Mouse (Mus musculus) C2C12 (cell line): ENCODE measurements around the gene Auts2. TPM values are rescaled to one million over a fixed set of nuclear protein-coding genes. Genes with fewer than 3 reads are reported as not detected.

Source experiments
- H3K27me3 ChIP-seq: one replicate; pipeline ENCODE4 v1.6.1; 2011; ENCODE audit not compliant: control insufficient read depth, insufficient read depth, insufficient read length
- H3K36me3 ChIP-seq: one replicate; pipeline ENCODE4 v1.6.1; 2011; ENCODE audit not compliant: control insufficient read depth, insufficient read depth
- H3K4me3 ChIP-seq: one replicate; pipeline ENCODE4 v1.5.1; 2011; ENCODE audit warnings: mild to moderate bottlenecking, control low read depth; ENCODE audit not compliant: poor library complexity, insufficient read depth, severe bottlenecking
- H3K79me2 ChIP-seq: one replicate; pipeline ENCODE4 v1.6.1; 2011; ENCODE audit not compliant: control insufficient read depth, insufficient read depth
- H3K79me3 ChIP-seq: one replicate; pipeline ENCODE4 v1.6.1; 2011; ENCODE audit warnings: low read depth, control low read depth
- H3ac ChIP-seq: one replicate; pipeline ENCODE3; 2011; ENCODE audit warnings: low read depth; ENCODE audit not compliant: control insufficient read depth, insufficient read length
- CEBPB ChIP-seq: IDR thresholded peaks from one replicate; pipeline ENCODE4 v1.6.1; 2011; ENCODE audit warnings: low read depth, mild to moderate bottlenecking, control low read depth, moderate library complexity
- CTCF ChIP-seq: IDR thresholded peaks from one replicate; pipeline ENCODE4 v1.5.1; 2011; ENCODE audit not compliant: control insufficient read depth, insufficient read depth, insufficient read length
- FOSL1 ChIP-seq: IDR thresholded peaks from one replicate; pipeline ENCODE4 v1.8.0; 2011; ENCODE audit warnings: mild to moderate bottlenecking, low read length; ENCODE audit not compliant: poor library complexity, insufficient read depth, severe bottlenecking
- MAX ChIP-seq: IDR thresholded peaks from one replicate; pipeline ENCODE4 v1.6.1; 2011; ENCODE audit warnings: mild to moderate bottlenecking, control low read depth
- MYOD1 ChIP-seq: IDR thresholded peaks from one replicate; pipeline ENCODE4 v1.6.1; 2011; ENCODE audit warnings: low read depth; ENCODE audit not compliant: control insufficient read depth, insufficient read length
- MYOG ChIP-seq: IDR thresholded peaks from one replicate; pipeline ENCODE4 v1.6.1; 2011; ENCODE audit not compliant: control insufficient read depth, insufficient read length; ENCODE audit errors: extremely low read depth
- USF1 ChIP-seq: IDR thresholded peaks from one replicate; pipeline ENCODE4 v1.6.1; 2011; ENCODE audit warnings: low read depth, mild to moderate bottlenecking, control low read depth, moderate library complexity
- polyA plus RNA-seq: library from polyadenylated mRNA; unstranded; fragments of >200 nt; fragmentation: generic; extraction: Trizol; gene quantifications from one replicate; pipeline ENCODE4 v1.2.1, GENCODE M21; 2012; ENCODE audit warnings: missing spikeins

Gene Auts2
- polyA plus RNA-seq, 1 experiment = 8.4 TPM

GRCm38 (mm10) chr5:132391831-132392763, 151.0 kb downstream of the Auts2 start:
- no peak for TF ChIP-seq FOSL1
- TF ChIP-seq MYOD1 = no peak
- TF ChIP-seq USF1 = no peak
- TF ChIP-seq MAX = no peak
- TF ChIP-seq CTCF = no peak
- no peak for TF ChIP-seq CEBPB
- TF ChIP-seq MYOG = no peak

DNA sequence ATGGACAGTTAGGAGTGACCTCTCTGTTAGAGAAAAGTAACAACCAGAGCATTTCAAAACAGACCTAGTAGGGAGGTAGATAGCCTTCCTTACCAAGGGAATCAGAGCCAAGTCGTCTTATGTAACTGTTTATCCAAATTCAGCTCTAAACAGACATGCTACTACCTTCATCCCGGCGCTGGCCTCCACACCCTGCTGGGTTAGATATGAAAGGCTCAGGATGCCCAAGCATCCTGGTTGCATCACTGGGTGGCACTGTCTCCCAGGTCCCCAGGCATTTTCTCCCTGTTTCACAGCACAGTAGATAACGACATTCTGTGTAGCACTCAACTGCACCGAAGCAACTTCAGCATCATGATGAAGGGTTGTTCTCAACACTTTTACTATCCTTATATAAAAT, 154.4 kb downstream of the Auts2 start:
- TF ChIP-seq MAX (no peak), CTCF (no peak), MYOG (no peak), CEBPB (no peak), USF1 (no peak), FOSL1 (no peak), MYOD1 (no peak)
- Histone ChIP-seq H3K79me3 (no peaks in the 10 kb centered on the region), H3K79me2 (no peaks in the 10 kb centered on the region), H3K36me3 (no peaks in the 10 kb centered on the region), H3ac (no peak overlapping the region), H3K4me3 (no peak overlapping the region), H3K27me3 (no peaks in the 10 kb centered on the region)

More at GRCm38 (mm10) chr5:132391831-132392763, 151.0 kb downstream of the Auts2 start:
- Histone ChIP-seq H3K79me2 (no peaks in the 10 kb centered on the region), H3K27me3 (no peaks in the 10 kb centered on the region), H3K79me3 (no peaks in the 10 kb centered on the region), H3K36me3 (no peaks in the 10 kb centered on the region), H3ac (no peak overlapping the region), H3K4me3 (no peak overlapping the region)

GRCm38 (mm10) chr5:132385244-132385855, 157.8 kb downstream of the Auts2 start:
- Histone ChIP-seq H3K4me3 (no peak overlapping the region), H3K79me3 (no peaks in the 10 kb centered on the region), H3K36me3 (no peaks in the 10 kb centered on the region), H3K79me2 (no peaks in the 10 kb centered on the region), H3K27me3 (no peaks in the 10 kb centered on the region), H3ac (no peak overlapping the region)
- TF ChIP-seq CEBPB = no peak
- no peak for TF ChIP-seq MAX
- TF ChIP-seq FOSL1 = no peak
- TF ChIP-seq MYOD1 = no peak
- no peak for TF ChIP-seq CTCF
- TF ChIP-seq USF1 = no peak
- TF ChIP-seq MYOG = no peak

- Histone ChIP-seq H3K4me3 (no peak overlapping the region), H3ac (no peak overlapping the region), H3K79me2 (no peaks in the 10 kb centered on the region), H3K27me3 (no peaks in the 10 kb centered on the region), H3K79me3 (no peaks in the 10 kb centered on the region), H3K36me3 (no peaks in the 10 kb centered on the region)
- no peak for TF ChIP-seq CTCF
- TF ChIP-seq MYOG = no peak
- TF ChIP-seq MAX = no peak
Measured at GRCm38 (mm10) chr5:132380261-132380660, 162.9 kb downstream of the Auts2 start.

GRCm38 (mm10) chr5:132378977-132379376, 164.2 kb downstream of the Auts2 start:
- no peak for TF ChIP-seq MYOD1
- no peak for TF ChIP-seq MAX
- no peak for TF ChIP-seq USF1
- no peak for TF ChIP-seq MYOG
- no peak for TF ChIP-seq CTCF
- no peak for TF ChIP-seq CEBPB
- no peak for TF ChIP-seq FOSL1
- Histone ChIP-seq H3K27me3 (no peaks in the 10 kb centered on the region), H3K4me3 (no peak overlapping the region), H3K79me2 (no peaks in the 10 kb centered on the region), H3ac (no peak overlapping the region), H3K36me3 (no peaks in the 10 kb centered on the region), H3K79me3 (no peaks in the 10 kb centered on the region)

GRCm38 (mm10) chr5:132375130-132375529, 168.0 kb downstream of the Auts2 start:
- Histone ChIP-seq H3K4me3 (no peak overlapping the region), H3K79me3 (no peaks in the 10 kb centered on the region), H3K36me3 (no peaks in the 10 kb centered on the region), H3ac (no peak overlapping the region), H3K27me3 (no peaks in the 10 kb centered on the region), H3K79me2 (no peaks in the 10 kb centered on the region)
- TF ChIP-seq MYOD1 (no peak), CEBPB (no peak), USF1 (no peak), FOSL1 (no peak), MAX (no peak), MYOG (no peak), CTCF (no peak)
